Mouse (Mus musculus) thymus, postnatal 36 days (tissue): ENCODE results near the gene Cox8a.

Source experiments
- DNase-seq, 2 experiments: peaks; one replicate each; pipeline ENCODE4 v3.0.0; 2022; ENCODE audit warnings: mixed read lengths in 2 of 2

The Cox8a gene

DNA sequence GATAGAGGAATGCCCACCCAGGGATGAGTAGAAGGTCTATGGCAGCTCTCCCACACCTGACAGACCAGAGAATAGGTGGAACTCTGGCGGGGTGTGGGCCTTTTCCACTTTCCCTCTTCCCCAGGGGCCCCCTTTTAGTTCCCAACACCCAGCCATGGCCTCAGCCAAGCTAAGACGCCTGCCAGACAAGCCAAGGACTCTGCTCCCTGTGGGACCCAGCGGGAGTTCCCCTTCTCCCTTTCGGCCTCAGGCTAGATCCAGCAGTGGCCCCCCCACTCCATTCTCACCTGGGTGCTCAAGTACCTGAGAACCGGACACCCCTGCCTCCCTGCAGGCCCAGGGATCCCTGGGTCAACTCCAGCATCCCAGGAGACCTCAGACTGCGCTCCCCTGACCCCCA lies 4.8 kb upstream of the Cox8a start:
- no peak for DNase-seq

GRCm38 (mm10) chr19:7218753-7219152 lies 1.3 kb upstream of the Cox8a start:
- no peak for DNase-seq

DNA sequence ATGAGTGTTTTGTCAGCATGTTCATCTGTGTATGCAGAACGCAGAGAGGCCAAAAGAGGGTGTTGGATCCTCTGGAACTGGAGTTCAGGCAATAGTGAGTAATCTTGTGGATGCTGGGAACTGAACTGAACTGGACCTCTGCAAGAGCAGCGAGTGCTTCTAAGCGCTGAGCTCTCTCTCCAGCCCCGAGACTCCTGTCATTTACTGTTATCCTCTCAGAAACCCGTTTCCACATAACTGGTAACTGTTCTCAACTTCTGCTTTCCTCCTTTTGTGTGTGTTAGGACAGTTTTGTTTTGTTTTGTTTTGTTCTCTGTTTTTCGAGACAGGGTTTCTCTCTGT lies 481 bp upstream of the Cox8a start:
- no peak for DNase-seq

- DNase-seq: no peak
These were observed 2.9 kb downstream of the Cox8a start for GRCm38 (mm10) chr19:7214484-7214883.

DNA sequence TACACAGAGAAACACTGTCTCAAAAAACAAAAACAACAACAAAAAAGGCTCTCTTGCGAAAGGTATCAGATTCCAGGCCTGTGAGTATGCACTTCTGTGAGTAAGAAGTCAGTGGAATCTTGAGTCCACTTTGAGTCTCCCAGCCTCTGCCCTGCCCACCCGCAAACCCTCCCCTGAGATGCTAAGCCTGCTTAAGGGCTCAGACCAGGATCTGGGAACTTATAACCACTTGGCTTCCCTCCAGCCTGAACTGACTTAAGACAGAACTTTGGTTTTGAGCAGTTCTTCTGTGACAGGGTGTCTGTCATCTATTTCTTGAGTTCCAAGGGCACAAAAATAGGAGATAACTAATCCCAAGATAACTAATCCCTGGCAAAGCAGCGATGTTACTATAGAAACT lies 4.4 kb downstream of the Cox8a start:
- DNase-seq: no peak

GRCm38 (mm10) chr19:7212216-7212615 lies 5.2 kb downstream of the Cox8a start:
- DNase-seq: no peak

DNA sequence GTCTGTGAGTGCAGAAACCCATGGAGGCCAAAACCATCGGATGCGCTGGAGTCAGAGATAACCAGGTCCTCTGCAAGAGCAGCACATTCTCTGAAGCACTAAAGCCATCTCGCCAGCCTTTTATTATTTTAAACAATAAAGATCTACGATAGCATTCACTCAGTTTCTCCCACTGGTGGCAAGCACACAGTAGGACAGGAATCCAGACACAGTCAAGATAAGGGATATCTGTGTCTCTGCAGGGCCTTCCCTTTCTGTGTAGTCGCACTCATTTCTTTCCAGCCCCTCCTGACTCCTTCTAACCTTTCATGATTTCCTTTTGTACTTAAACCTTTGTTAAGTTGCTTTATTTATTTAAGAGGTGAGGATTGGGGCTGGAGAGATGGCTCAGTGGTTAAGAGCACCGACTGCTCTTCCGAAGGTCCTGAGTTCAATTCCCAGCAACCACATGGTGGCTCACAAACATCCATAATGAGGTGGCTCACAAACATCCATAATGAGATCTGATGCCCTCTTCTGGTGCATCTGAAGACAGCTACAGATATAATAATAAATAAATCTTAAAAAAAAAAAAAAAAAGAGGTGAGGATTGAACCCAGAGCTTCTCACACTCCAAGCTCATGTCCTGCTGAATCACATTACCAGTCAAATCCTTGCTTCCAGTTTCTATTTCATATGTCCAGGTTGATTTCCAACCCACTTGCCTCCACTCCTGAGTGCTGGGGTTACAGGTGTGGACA lies 7.3 kb downstream of the Cox8a start:
- DNase-seq: no peak

DNA sequence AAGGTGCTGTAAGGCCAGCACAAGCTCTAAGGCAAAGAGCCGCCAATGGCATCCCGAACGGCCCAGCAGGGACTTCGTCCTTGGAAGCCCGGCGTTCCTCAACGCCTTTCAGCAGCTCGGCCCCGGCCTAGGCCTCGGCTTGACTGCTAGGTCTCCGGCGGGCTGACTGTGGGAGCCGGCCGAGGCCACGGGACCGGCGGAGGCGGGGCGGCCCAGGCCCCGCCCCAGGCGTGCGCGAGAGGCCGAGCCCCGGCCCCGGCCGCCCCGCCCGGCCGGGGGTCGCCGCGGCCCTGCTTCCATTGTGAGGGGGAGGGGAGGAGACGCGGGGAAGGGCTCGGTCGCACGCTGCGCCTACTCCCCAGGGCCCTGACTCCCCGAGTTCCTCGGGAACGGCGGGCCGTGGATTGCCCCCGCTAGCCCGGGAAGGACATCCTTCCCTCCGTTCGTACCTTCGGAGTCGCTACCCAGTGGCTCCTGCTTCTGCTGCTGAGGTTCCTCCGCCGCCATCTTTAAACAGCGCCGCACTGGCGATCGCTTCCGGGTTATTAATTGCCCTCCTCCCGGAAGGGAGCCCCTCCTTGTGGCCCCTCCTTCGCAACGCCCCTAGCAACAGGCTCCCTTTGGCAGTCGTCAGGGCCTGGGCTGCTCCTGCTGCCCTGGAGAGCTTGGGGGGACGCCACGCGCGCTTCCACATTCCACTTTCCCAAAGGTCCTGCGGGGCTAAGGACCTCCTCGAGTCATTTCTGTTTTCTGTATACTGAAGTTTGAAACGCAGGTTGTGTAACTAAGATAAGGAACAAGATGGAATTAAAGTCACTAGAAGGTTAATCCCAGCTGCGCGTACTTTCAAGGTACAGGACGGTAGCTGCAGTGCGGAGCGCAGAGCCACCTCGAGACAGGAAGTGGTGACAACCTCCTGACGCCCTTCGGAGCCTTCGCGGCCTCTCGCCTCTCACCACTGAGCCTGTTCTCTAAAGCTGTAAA lies 11.4 kb downstream of the Cox8a start, which contains the start of gene Otub1:
Gene Otub1, minus strand, starts transcription at position 564 of the 984 bp plus-strand sequence.
- peak; percentile 89 to 93 for DNase-seq

DNA sequence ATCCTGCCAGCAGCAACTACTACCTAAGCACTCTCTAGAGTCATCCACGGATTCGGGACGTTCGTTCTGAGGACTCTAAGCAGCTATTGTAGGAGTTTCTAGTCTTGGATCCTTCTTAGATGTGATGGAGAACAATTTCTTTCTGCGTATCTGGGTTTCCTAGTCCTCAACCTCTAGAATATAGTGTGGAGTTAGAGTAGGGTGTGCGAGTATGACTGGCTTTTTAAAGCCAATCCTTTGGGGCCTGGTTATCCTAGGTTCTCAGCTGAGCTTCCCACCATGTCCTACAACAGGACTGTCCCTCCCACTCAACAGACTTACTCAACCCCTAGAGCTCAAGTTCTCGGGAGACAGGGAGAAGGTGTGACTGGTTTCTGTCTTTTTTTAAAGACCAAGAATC lies 12.1 kb downstream of the Cox8a start:
- DNase-seq: no peak

DNA sequence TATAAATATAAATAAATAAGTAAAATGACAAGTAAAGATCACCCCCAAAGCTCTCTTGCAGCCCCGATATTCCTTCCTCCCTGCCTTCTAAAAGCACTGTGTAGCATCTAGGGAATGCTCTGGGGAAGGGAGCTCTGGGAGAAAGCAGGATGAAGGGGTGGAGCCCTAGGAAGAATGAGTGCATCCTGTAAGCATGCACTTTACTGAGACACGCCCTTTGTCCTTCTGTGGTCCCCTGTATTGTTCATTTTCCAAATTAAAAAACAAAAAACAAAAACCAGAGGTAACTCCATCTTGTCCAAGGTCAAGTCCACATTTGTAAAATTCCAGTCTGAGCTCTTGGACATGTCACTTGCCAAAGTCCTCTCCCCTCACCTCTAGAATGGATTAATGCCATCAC lies 12.5 kb downstream of the Cox8a start:
- no peak for DNase-seq

- no peak for DNase-seq
These were observed 17.0 kb downstream of the Cox8a start for GRCm38 (mm10) chr19:7200427-7200826.

DNA sequence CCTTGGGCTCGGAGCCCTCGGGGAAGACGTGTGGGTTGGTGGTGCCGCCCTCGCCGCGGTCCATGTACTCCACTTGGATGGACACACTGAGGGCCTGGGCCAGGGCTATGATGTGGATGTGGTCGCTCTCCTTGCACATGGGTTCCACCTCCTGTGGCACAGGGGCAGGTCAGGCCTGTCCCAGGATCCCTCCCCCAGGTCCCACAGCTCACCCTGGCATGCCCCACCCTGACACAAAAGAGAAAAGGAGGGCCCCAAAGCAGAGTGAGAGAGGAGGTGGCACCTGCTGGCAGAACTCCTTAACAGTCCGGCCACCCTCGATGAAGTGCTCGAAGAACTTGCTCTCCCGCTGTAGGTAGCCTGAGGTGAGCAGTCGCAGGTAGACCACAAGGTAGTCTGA lies 18.3 kb downstream of the Cox8a start:
- DNase-seq: no peak

- no peak for DNase-seq
These were observed 20.0 kb downstream of the Cox8a start for GRCm38 (mm10) chr19:7197445-7197844.

- no peak for DNase-seq
These were observed 20.6 kb downstream of the Cox8a start for GRCm38 (mm10) chr19:7196741-7197270.

DNA sequence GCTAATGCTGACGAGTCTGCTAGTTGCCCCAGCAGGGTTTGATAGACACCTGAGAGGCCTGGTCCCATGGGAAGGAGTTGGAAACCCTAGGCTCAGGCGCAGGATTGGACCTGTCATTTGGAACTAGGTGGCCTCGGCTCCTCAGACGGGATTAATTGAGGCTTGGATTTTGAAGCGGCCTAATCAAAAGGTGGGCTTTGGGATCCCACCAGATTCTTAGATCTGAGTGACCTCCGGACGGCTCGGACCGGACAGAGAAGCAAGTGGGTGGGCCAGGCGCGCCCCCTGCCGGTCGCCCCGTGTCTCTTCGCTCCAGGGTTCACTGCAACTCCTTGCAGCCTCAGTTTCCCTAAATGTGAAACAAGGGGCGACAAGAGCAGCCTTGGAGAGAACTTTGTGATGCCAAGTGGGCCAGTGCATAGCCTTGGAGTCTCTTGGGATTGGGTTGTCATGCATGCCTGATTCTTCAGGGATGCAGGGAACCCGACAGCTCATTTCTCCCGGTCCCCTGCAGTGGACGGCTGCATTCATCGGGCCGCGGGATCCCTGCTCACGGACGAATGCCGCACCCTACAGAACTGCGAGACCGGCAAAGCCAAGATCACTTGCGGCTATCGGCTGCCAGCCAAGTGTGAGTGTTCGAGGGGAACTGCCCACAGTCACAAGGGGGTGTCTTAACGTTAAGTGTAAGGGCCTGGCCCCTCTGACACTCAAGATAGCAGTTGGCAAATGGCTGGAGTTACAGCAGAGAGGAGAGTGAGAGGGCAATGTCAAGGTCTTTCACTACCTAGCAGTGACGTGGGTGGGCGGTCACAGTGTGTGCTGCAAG lies 21.3 kb downstream of the Cox8a start:
- DNase-seq: peak; percentile 49 to 55

DNA sequence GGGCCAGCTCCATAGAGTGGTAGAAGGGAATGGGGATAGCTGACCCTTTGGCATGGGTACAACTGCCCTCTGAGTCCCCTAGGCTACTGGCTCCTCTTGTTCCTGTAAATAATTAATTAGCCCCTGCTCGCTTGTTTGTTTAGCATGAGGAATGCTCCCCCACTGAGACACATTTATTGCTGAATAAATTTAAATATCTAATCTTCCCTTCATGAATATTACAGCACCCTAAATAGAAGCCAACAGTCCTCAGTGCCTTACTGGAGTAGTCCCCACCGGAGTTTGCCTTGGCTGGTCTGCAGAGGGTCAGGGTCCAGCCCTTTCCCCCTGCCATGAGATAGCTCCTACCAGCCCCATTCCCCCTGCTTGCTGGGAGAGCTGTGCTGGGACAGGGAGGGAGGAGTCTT lies 24.9 kb downstream of the Cox8a start:
- DNase-seq: no peak

DNA sequence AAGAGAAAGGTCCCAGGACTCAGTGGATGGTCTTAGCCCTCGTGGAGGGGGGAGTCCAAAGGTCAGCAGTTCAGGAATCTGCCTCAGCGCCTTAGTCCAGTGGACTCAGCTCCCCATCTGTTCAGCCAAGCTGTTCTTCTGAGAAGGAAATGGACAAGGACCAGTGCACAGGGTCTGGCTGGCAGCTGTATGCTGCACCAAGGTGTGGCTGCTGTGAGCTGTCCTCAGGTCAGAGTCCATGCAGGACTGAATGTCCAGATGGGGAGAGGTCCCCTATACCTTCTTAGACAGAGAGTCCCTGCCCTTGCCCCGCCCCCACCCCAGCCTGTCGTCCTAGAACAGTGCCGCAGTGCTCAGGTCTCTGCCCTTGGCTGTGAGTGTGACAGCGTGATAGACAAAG lies 25.8 kb downstream of the Cox8a start:
- DNase-seq: no peak

DNA sequence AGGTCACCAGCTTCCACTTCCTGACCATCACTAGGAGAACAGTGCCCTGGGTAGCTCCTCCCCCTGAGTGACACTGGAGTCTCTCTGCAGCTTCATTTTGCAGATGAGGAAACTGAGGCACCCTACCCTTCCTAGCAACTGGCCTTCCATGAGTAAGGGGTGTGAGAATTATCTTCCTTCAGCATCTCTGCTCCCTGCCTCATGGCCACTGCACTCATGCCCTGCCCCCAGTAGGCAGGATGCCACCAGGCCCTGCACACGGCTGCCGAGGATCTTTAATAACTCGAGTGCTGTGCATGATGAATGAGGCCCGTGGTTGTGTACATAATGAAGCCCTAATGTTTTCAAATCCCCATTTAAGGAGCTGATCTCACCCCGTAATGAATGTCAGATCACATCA lies 26.4 kb downstream of the Cox8a start:
- no peak for DNase-seq

GRCm38 (mm10) chr19:7189026-7189425 lies 28.4 kb downstream of the Cox8a start:
- no peak for DNase-seq

DNA sequence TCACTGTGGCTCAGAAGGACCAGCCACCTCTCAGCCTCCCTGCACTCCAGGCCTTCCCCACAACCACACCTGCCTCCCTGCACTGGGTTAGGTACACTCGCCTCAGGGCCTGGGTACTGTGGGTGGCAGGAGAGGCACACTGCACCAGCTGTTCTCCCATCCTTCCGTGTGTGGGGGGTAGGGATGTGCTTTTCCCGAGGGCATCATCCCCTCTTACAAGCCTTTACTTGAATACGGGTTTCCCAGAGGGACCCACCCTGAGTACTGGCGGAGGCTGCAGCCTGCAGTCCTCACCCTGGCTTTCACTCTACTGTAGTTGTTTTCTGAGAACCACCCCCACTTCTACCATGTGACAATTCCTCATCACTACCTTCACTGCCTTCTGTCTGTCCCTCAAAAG lies 30.3 kb downstream of the Cox8a start:
- no peak for DNase-seq

GRCm38 (mm10) chr19:7185715-7186291 lies 31.6 kb downstream of the Cox8a start:
- DNase-seq: no peak

GRCm38 (mm10) chr19:7185059-7185458 lies 32.4 kb downstream of the Cox8a start:
- no peak for DNase-seq
